Mouse (Mus musculus): ENCODE results near the gene Foxg1. TPM values are rescaled to one million over a fixed set of nuclear protein-coding genes. Genes with fewer than 3 reads are reported as not detected.

Foxg1 gene
- polyA plus RNA-seq, 1 experiment from 2014 or later: 111 TPM

- Histone ChIP-seq H3K4me2 (replicated peaks) (peak overlapping the region; percentile 46), H3K4me3 (peak overlapping the region; percentile 72), H3K27me3 (no peaks in the 10 kb centered on the region), H3K4me1 (peaks cover 18% of the 10 kb centered on the region), H3K9me3 (no peaks in the 10 kb centered on the region), H3K36me3 (no peaks in the 10 kb centered on the region), H3K27ac (replicated peaks) (peak overlapping the region; percentile 100), H3K9ac (replicated peaks) (peak overlapping the region; percentile 97)
- 3% methylated on average over 1 of the region's 1 CpGs for WGBS
- ATAC-seq (replicated peaks): no peak
Measured at GRCm38 (mm10) chr12:49378920-49379319, 3.5 kb upstream of the Foxg1 start.

- 3% methylated on average over 11 of the region's 11 CpGs for WGBS
- no peaks in the 10 kb centered on the region for H3K27me3 ChIP-seq
Measured at GRCm38 (mm10) chr12:49379446-49379845, 3.0 kb upstream of the Foxg1 start.

DNA sequence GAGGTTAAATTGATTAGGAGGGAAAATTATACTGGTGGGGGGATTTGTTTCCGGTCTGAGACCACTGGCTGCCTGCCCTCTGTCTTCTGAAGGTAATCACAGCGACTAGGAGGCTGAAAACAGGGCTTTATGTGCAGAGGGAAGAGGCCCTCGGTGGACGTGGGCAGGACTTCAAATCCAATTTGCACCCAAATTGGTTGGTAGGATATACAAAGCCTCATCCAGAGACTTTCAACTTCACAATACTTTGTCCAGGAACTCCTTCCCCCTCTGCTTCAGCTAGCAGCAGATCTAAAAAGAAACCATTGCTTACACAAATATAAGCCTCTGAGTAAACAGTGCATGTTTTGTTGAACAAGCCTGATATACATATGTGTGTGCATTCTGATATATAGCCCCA, 2.0 kb upstream of the Foxg1 start:
- Histone ChIP-seq H3K4me2 (replicated peaks) (peak overlapping the region; percentile 46), H3K4me1 (peaks cover 17% of the 10 kb centered on the region), H3K27ac (replicated peaks) (peak overlapping the region; percentile 100), H3K9ac (replicated peaks) (peak overlapping the region; percentile 97), H3K9me3 (no peaks in the 10 kb centered on the region), H3K36me3 (0 out of 2 replicates have a peak, but pooled peaks cover 1% of the 10 kb centered on the region), H3K4me3 (peak overlapping the region; percentile 72), H3K27me3 (no peaks in the 10 kb centered on the region)
- 0% methylated on average over 4 of the region's 4 CpGs for WGBS
- no peak for ATAC-seq (replicated peaks)

More at GRCm38 (mm10) chr12:49379446-49379845, 3.0 kb upstream of the Foxg1 start:
- ATAC-seq (replicated peaks): no peak
- H3K36me3 ChIP-seq: no peaks in the 10 kb centered on the region
- no peaks in the 10 kb centered on the region for H3K9me3 ChIP-seq
- peak overlapping the region; percentile 97 for H3K9ac ChIP-seq (replicated peaks)
- peak overlapping the region; percentile 46 for H3K4me2 ChIP-seq (replicated peaks)
- peaks cover 18% of the 10 kb centered on the region for H3K4me1 ChIP-seq
- peak overlapping the region; percentile 100 for H3K27ac ChIP-seq (replicated peaks)
- peak overlapping the region; percentile 72 for H3K4me3 ChIP-seq

DNA sequence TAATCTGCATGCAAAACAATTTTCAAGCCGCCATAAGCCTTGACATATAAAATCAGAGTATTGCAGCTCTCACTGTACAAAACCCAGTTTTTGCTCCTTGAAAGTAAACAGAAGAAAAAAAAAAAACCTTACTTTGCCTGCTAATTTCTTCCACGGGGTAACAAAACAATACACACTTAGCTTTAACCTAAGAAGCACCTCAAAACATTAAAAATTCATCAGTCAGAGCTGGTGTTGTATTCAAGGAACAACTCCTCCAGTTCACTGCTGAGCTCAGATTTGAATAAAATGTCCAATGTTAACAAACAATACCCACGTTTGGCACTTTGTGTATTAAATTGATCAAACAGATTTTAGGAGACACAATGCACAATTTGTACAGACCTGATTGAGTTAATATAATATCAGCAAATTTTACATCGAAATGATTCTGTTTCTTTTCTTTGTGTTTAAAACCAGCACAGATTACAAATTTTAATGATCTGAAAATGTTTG, 1.4 kb upstream of the Foxg1 start:
- Histone ChIP-seq H3K27ac (replicated peaks) (peak overlapping the region; percentile 100), H3K4me2 (replicated peaks) (peak overlapping the region; percentile 46), H3K4me3 (peak overlapping the region; percentile 72), H3K36me3 (0 out of 2 replicates have a peak, but pooled peaks cover 3% of the 10 kb centered on the region), H3K4me1 (peaks cover 10% of the 10 kb centered on the region), H3K9me3 (no peaks in the 10 kb centered on the region), H3K9ac (replicated peaks) (peak overlapping the region; percentile 97), H3K27me3 (no peaks in the 10 kb centered on the region)
- WGBS: 0% methylated on average over 4 of the region's 4 CpGs
- no peak for ATAC-seq (replicated peaks)

GRCm38 (mm10) chr12:49381721-49382365, 617 bp upstream of the Foxg1 start:
- Histone ChIP-seq H3K36me3 (0 out of 2 replicates have a peak, but pooled peaks cover 3% of the 10 kb centered on the region), H3K27me3 (no peaks in the 10 kb centered on the region), H3K4me2 (replicated peaks) (peak overlapping the region; percentile 46), H3K9me3 (no peaks in the 10 kb centered on the region), H3K4me1 (peaks cover 8% of the 10 kb centered on the region; the same call in 1 of the 2 replicates), H3K27ac (replicated peaks) (peak overlapping the region; percentile 100), H3K9ac (replicated peaks) (peak overlapping the region; percentile 97), H3K4me3 (peak overlapping the region; percentile 72)
- WGBS: under 1% methylated on average over 19 of the region's 19 CpGs
- ATAC-seq (replicated peaks): peak; percentile 39

DNA sequence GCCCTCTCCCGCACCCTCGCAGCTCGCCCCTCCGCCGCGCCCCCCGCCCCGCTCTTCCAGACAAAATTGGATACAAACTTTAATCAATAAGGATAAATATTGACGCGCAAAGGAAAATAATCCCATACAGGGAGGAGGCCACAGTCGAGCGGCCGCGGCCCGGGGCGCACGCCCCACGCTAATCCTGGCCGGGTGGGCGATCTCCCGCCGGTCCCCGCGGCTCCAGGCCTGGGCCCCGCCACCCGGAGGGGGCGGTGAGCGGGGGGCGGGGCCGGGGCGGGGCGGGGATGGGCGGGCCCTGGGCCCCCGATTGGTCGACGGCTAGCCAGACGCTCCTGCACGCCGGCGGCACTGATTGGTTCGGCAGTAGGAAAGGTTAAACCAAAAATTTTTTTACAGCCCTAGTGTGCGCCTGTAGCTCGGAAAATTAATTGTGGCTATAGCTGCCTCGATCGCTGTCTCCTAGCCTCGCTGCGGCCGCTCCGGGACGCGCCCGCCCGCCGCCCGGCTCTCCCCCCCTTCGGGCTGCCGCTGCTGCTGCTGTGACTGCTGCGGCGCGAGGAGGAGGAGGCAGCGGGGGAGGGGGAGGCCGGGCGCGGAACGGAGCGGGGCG, 1.2 kb downstream of the Foxg1 start:
- Histone ChIP-seq H3K4me2 (replicated peaks) (peak overlapping the region; percentile 46), H3K36me3 (0 out of 2 replicates have a peak, but pooled peaks cover 3% of the 10 kb centered on the region), H3K9ac (replicated peaks) (peak overlapping the region; percentile 97), H3K27ac (replicated peaks) (peak overlapping the region; percentile 100), H3K9me3 (no peaks in the 10 kb centered on the region), H3K4me3 (peak overlapping the region; percentile 72), H3K27me3 (no peaks in the 10 kb centered on the region), H3K4me1 (peaks cover 8% of the 10 kb centered on the region; the same call in 1 of the 2 replicates)
- under 1% methylated on average over 60 of the region's 67 CpGs for WGBS
- peak; percentile 96 for ATAC-seq (replicated peaks)

DNA sequence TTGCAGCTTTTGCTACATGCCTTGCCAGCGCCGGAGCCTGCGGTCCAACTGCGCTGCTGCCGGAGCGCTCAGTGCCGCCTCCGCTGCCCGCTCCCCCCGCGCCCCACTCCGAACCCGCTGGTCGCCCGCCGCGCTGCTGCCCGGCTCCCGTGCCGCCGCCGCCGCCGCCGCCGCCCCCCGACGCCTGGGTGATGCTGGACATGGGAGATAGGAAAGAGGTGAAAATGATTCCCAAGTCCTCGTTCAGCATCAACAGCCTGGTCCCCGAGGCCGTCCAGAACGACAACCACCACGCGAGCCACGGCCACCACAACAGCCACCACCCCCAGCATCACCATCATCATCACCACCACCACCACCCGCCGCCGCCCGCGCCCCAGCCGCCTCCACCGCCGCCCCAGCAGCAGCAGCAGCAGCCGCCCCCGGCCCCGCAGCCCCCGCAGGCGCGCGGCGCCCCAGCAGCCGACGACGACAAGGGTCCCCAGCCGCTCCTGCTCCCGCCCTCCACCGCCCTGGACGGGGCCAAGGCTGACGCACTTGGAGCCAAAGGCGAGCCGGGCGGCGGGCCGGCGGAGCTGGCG, 1.9 kb downstream of the Foxg1 start:
- Histone ChIP-seq H3K9me3 (no peaks in the 10 kb centered on the region), H3K27me3 (no peaks in the 10 kb centered on the region), H3K36me3 (0 out of 2 replicates have a peak, but pooled peaks cover 3% of the 10 kb centered on the region), H3K4me2 (replicated peaks) (peak overlapping the region; percentile 6; the same call in 1 of the 2 replicates), H3K4me3 (peak overlapping the region; percentile 72), H3K9ac (replicated peaks) (peak overlapping the region; percentile 97), H3K27ac (replicated peaks) (peak overlapping the region; percentile 100), H3K4me1 (peaks cover 7% of the 10 kb centered on the region; the same call in 1 of the 2 replicates)
- peak; percentile 17 for ATAC-seq (replicated peaks)
- under 1% methylated on average over 62 of the region's 66 CpGs for WGBS

GRCm38 (mm10) chr12:49384876-49385630, 2.6 kb downstream of the Foxg1 start, which contains the start of gene Gm43517:
Gm43517 (plus strand) TSS chr12:49385174.
- Histone ChIP-seq H3K4me1 (0 out of 2 replicates have a peak, but pooled peaks cover under 1% of the 10 kb centered on the region), H3K9me3 (no peaks in the 10 kb centered on the region), H3K27me3 (no peaks in the 10 kb centered on the region), H3K4me3 (peak within 1 kb of the TSS; percentile 72), H3K9ac (replicated peaks) (peak within 1 kb of the TSS; percentile 97), H3K36me3 (0 out of 2 replicates have a peak, but pooled peaks cover 3% of the 10 kb centered on the region), H3K4me2 (replicated peaks) (peak within 1 kb of the TSS; percentile 19), H3K27ac (replicated peaks) (peak within 1 kb of the TSS; percentile 100)
- WGBS: under 1% methylated on average over 73 of the region's 75 CpGs
- ATAC-seq (replicated peaks): no peak

GRCm38 (mm10) chr12:49385631-49385990, 3.2 kb downstream of the Foxg1 start:
- under 1% methylated on average over 23 of the region's 23 CpGs for WGBS
- H3K4me2 ChIP-seq (replicated peaks): peak overlapping the region; percentile 19; the same call in 1 of the 2 replicates
- H3K27me3 ChIP-seq: no peaks in the 10 kb centered on the region
- no peak for ATAC-seq (replicated peaks)
- H3K9me3 ChIP-seq: no peaks in the 10 kb centered on the region
- peak overlapping the region; percentile 97 for H3K9ac ChIP-seq (replicated peaks)
- peak overlapping the region; percentile 72 for H3K4me3 ChIP-seq
- H3K27ac ChIP-seq (replicated peaks): peak overlapping the region; percentile 100
- no peaks in the 10 kb centered on the region for H3K4me1 ChIP-seq
- 0 out of 2 replicates have a peak, but pooled peaks cover 3% of the 10 kb centered on the region for H3K36me3 ChIP-seq

- WGBS: 3% methylated on average over 10 of the region's 10 CpGs
- Histone ChIP-seq H3K36me3 (0 out of 2 replicates have a peak, but pooled peaks cover 3% of the 10 kb centered on the region), H3K9me3 (no peaks in the 10 kb centered on the region), H3K4me2 (replicated peaks) (peak overlapping the region; percentile 19), H3K9ac (replicated peaks) (peak overlapping the region; percentile 97), H3K4me1 (no peaks in the 10 kb centered on the region), H3K27me3 (no peaks in the 10 kb centered on the region), H3K27ac (replicated peaks) (peak overlapping the region; percentile 100), H3K4me3 (peak overlapping the region; percentile 72)
- no peak for ATAC-seq (replicated peaks)
Measured at GRCm38 (mm10) chr12:49386081-49386805, 3.8 kb downstream of the Foxg1 start.

Measured in forebrain, embryonic 15.5 days (tissue).